Mouse (Mus musculus) testis, adult 2 months (tissue): ENCODE results near the gene Tmub1.

ENCODE experiments used
- CTCF ChIP-seq: fragments of 200-500 bp; IDR thresholded peaks from 2 replicates; pipeline ENCODE4 v1.5.1; 2012; ENCODE audit warnings: low read depth, mild to moderate bottlenecking, inconsistent platforms, low read length, moderate library complexity; ENCODE audit not compliant: control insufficient read depth, insufficient read depth, insufficient replicate concordance
- POLR2A ChIP-seq: fragments of 200-500 bp; IDR thresholded peaks from 2 replicates; pipeline ENCODE4 v1.6.1; 2012; ENCODE audit warnings: low read depth, mild to moderate bottlenecking, inconsistent platforms, low read length, moderate library complexity; ENCODE audit not compliant: control insufficient read depth

- no peak for TF ChIP-seq CTCF
- TF ChIP-seq POLR2A, result no peak
These were observed 7.4 kb upstream of the Tmub1 start for GRCm38 (mm10) chr5:24455076-24455475.
